Mouse (Mus musculus): ENCODE measurements around the gene Ap1m2. TPM values are rescaled to one million over a fixed set of nuclear protein-coding genes. Genes with fewer than 3 reads are reported as not detected.
"Not testable (repeated sequence)": the region's sequence is repeated elsewhere in the genome, so short reads cannot be mapped to it uniquely, and the experiment has no call there.

Gene Ap1m2
- total RNA-seq, 2 experiments from 2014 or later = not detected

DNA sequence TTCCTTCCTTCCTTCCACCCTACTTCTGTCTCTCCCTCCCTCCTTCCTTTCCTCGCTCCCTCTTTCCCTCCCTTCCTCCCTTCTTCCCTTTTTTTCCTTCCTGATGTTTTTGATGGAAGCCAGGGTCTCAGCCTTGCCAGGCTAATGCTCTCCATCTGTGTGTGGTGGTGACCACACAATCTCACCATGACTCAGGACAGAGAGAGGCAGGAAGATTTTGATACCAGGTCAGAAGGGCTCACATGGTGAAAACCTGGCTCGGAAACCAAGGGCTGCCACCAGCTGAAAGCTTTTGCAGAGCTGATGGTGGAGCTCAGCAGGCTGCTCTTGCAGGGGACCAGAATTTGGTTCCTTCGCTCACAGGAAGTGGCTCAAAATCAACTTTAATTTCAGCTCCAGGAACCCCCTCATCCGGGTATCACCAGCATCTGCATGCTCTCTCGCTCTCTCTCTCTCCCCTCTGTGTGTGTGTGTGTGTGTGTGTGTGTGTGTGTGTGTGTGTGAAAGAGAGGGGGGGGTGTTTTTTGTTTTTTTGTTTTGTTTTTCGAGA, 51.6 kb downstream of the Ap1m2 start:
- DNase-seq = no peak

DNA sequence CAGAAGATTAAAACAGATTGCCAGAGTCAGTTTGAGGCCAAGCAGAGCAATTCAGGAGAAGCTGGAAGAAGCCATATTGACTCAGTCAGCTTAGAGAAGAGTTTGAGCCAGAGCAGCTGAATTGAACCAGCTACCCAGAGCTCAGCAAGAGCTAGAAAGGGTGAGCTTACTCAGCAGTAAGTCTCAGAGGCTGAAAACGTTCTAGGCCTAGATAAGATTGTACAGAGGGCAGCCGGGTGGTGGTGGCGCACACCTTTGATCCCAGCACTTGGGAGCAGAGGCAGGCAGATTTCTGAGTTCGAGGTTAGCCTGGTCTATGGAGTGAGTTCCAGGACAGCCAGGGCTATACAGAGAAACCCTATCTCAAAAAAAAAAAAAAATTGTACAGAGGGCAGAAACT, 55.8 kb downstream of the Ap1m2 start:
- DNase-seq = not testable (repeated sequence)

DNA sequence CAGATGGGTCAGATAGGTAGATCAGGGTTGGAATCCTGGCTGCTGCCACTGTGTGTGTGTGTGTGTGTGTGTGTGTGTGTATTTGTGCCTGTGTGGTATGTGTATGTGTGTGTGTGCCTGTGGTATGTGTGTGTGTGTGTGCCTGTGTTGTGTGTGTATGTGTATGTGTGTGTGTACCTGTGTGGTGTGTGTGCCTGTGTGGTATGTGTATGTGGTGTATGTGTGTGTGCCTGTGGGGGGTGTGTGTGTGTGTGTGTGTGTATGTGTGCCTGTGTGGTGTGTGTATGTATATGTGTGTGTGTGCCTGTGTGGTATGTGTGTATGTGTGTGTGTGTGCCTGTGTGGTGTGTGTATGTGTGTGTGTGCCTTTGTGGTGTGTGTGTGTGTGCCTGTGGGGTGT, 57.4 kb downstream of the Ap1m2 start:
- DNase-seq = no peak

DNA sequence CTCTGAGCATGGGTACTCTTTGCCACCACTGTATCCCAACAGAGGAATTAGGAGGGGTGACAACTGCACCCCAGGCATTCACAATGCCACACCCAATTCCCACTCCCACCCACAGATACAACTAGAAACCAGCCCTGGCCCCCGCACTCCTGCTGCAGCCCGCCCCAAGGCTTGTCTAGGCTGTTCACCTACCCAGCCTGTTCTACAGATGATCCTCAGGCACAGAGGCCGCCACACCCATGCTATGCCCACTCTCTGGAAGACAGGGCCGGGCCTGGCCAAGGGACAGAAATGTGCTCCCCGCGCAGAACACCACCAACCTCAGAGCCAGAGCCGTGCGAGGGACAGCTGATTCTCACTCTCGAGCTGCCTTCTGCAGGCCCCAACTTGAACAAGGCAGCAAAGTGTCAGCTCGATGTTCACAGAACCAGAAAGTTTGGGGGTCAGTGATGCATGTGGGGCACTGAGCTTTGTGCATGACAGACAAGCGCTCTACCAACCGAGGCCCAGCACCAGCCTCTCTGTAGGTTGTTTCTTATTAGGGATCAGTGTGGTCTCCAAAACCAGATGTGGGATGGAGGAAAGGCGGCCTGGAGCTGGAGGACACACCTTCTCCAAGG, 60.9 kb downstream of the Ap1m2 start:
- no peak for DNase-seq

DNA sequence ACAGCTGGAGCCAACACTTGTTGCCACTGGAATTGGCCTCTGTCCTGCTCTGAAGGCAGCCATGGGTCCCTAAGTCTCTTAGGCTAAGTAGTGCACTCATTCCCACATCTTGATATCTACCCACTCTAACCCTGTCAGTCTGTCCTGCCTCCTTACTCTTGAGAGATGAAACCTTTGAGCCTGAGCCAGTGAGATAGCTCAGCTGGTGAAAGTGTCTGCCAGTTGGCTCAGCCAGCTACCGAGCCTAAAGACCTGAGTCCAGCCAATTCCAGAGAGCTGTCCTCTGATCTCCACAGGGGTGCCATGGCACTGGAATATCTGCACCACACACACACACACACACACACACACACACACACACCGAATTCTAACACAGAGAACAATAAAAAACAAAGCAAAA, 61.6 kb downstream of the Ap1m2 start:
- no peak for DNase-seq

DNA sequence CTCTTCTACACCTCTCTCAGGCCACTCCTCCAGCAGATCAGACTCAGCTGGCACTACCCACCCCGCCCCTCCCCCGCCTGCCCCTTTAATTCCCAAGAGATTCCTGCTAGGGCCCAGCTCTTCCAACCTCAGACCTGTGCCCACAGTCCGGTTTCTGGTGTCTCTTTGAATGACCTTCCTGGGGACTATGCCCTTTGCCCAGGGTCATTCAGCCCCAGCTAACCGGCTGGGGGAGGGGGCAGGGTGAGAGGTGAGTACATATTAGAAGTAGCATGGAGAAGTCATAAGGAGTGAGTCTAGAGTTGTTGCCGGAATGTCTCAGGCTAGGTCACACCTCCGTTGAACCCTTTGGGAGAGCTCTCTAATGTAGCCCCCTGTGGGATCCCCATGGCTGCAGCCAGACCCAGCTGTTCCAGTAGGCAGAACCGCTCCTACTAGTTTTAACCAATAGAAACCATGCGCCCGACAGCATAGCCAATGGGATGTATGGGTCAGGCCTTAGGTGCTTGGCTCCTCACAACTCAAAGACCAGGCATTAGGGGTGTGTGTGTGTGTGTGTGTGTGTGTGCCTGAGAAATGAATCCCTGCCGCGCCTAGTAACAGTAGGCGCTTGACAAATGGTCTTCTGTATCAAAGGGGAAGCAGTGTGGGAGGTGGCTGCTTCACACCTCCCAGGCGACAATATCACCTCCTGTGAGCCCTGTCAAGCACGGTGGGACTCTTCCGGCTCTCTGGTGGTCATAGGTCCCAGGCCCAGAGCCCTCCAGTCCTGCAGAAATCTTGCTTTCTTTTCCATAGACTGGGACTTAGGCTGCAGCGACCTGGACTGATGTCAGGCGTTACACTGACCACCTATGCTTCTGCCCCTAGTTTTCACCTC, 62.3 kb downstream of the Ap1m2 start:
- no peak for DNase-seq

DNA sequence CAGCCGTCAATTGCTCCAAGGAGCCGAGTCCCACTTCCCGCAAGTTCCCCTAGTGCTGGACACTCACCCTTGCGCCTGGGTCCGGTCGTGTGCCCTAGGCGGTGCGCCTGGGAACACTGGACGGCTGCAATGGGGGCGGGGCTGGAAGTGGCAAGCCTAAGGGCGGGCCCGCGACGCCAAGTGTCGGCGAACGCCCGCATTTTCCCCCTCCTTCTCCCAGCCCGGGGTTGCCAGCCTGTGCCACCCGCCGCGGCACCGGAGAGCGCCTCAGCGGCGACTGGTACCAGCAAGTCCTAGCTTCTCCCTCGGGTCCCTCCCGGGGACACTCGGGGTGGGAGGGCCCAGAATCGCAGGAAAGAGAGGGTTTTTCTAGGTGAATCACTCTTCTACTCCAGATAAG, 63.8 kb downstream of the Ap1m2 start, which contains the start of gene S1pr5:
Gene S1pr5 (minus strand): TSS at position 118 of the 400 bp plus-strand sequence.
- DNase-seq = peak; percentile 76 to 78

DNA sequence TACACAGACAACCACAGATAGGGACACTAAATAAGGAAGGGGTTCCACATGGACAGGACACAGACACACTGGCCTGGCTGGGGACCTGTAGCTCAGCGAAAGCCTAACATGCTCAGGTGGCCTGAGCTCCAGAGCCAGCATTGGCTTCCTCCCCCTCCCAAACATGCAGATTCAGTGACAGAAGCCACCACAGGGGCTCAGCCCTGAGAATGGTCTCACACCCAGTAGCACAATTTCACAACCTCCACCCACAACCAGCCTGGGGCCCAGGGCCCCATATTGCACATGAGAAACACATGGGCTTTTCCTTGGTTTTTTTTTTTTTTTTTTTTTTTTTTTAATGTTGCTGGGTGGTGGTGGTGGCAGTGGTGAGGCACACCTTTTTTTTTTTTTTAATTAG, 65.8 kb downstream of the Ap1m2 start:
- DNase-seq = no peak

DNA sequence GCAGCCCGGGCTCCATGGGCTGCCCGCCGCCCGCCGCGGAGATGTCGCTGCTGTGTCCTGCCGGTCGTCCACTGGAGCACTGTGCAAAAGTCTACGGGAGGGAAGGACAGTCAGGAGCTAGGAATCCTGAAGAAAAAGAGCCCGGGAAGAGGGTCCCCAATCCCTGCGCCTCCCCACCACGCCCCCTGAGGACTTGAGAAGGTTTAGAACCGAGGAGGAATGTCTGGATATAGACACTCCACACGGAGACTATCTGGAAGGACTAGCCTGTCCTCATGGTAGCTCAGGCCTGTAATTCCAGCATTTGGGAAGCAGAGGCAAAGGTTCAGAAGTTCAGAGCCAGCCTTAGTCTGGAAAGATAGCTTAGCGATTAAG, 67.0 kb downstream of the Ap1m2 start:
- no peak for DNase-seq

DNA sequence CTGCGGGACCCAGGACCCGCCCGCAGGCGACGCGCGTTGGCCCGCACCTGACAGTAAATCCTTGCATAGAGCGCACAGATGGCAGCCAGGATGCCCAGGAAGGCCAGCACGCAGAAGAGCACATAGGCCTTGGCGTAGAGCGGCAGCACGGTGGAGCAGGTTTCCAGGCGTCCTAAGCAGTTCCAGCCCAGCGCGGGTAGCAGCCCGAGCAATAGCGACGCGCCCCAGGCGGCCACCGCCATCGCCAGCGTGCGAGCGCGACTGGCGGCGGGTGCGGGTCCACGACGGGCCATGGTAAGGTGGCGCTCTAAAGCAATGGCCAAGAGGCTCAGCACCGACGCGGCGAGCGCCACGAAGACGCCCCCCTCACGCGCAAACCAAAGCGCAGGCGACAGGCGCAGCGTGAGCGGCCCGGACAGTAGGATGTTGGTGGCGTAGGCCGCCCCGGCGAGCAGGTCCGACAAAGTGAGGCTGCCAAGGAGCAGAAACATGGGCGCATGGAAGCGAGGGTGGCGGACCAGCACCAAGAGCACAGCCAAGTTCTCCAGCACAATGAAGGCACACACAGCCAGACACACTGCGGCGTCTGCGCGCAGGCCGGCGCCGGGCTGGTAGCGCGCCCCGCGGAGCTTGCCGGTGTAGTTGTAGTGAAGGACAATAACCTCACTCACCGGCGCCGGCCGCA, 67.6 kb downstream of the Ap1m2 start:
- DNase-seq = peak; percentile 42 to 46

Other genes starting within 250 kb of the Ap1m2 start
- gene Zglp1, start 245.2 kb downstream of the Ap1m2 start, total RNA-seq (2021) = not detected
- gene Gm49373, start 239.2 kb downstream of the Ap1m2 start, total RNA-seq (2021) = under 1 TPM; 0.30 to 0.46 TPM
- 10 to 100 TPM; 33.8 to 42.2 TPM for gene Fdx1l, start 238.7 kb downstream of the Ap1m2 start, total RNA-seq (2021)
- gene Gm38431, start 220.3 kb downstream of the Ap1m2 start, total RNA-seq (2021) = under 1 TPM; 0.60 to 0.82 TPM
- 10 to 100 TPM; 50.0 to 57.1 TPM for gene Raver1, start 220.3 kb downstream of the Ap1m2 start, total RNA-seq (2021)
- gene Tyk2, start 181.1 kb downstream of the Ap1m2 start, total RNA-seq (2021) = 10 to 100 TPM; 14.6 to 15.2 TPM
- 100 to 1,000 TPM; 180 to 201 TPM for gene Cdc37, start 162.4 kb downstream of the Ap1m2 start, total RNA-seq (2021)
- 10 to 100 TPM in 1 of 2 experiments, 1 to 10 TPM in 1; 8.6 to 10.6 TPM for gene Pde4a, start 146.6 kb downstream of the Ap1m2 start, total RNA-seq (2021)
- gene Keap1, start 73.0 kb downstream of the Ap1m2 start, total RNA-seq (2021) = 10 to 100 TPM; 45.8 to 46.0 TPM
- gene S1pr5, start 63.9 kb downstream of the Ap1m2 start, total RNA-seq (2021) = under 1 TPM in 1 of 2 experiments, not detected in 1; 0.99 TPM
- 10 to 100 TPM; 39.1 to 39.5 TPM for gene Atg4d, start 47.0 kb downstream of the Ap1m2 start, total RNA-seq (2021)
- gene Kri1, start 24.4 kb downstream of the Ap1m2 start, total RNA-seq (2021) = 10 to 100 TPM; 24.8 to 32.2 TPM
- 10 to 100 TPM; 14.2 to 16.0 TPM for gene Cdkn2d, start 20.9 kb downstream of the Ap1m2 start, total RNA-seq (2021)
- gene Slc44a2, start 8.4 kb upstream of the Ap1m2 start, total RNA-seq (2021) = 10 to 100 TPM; 35.2 to 54.2 TPM
- 10 to 100 TPM; 52.6 to 66.1 TPM for gene Ilf3, start 55.5 kb upstream of the Ap1m2 start, total RNA-seq (2021)
- 10 to 100 TPM; 13.6 to 17.7 TPM for gene Qtrt1, start 99.5 kb upstream of the Ap1m2 start, total RNA-seq (2021)
- 100 to 1,000 TPM in 1 of 2 experiments, 10 to 100 TPM in 1; 99.8 to 102 TPM for gene Dnm2, start 112.6 kb upstream of the Ap1m2 start, total RNA-seq (2021)
- 10 to 100 TPM; 30.3 to 39.1 TPM for gene Tmed1, start 197.9 kb upstream of the Ap1m2 start, total RNA-seq (2021)
- gene AB124611, start 213.8 kb upstream of the Ap1m2 start, total RNA-seq (2021) = 1 to 10 TPM; 1.5 to 2.9 TPM
- gene Carm1, start 234.6 kb upstream of the Ap1m2 start, total RNA-seq (2021) = 10 to 100 TPM; 42.2 to 45.0 TPM

All from adrenal gland, postnatal 36 days (tissue).